In the genomic region with DNA sequence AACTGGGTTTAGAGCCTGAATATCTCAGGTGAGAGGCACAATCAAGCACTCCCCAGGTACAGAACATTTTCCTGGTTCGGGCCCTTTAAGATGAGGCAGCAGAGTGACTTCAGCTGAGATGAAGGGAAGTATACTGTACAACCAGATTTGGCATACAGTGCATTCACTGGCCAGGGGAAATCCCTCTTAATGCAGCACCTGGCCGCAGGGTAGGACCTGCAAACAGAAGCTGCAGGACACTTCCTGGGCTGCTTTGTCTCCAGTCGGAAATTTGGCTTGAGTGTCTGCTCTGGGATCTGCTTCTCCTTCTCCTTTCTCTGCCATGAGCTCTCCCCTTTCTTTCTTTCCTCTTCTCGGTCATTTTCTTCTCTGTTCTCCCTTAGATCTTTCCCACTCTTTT, we compare ENCODE assay signal across 13 mouse cellular contexts.
"Had no signal": no experiment of that assay in that cellular context is flagged by ENCODE, and none has a peak within 500 bp of the region (broad histone marks: within the 10 kb centered on the region; RNA-seq: fewer than 3 reads in every experiment).

No protein-coding gene starts in this region.

- H3K36me3 ChIP-seq: limb, embryonic 13.5 days; midbrain, embryonic 13.5 days; neural tube, embryonic 15.5 days had no signal

- DNase-seq: kidney, postnatal 10 days; kidney, postnatal 4 days; left cerebral cortex, postnatal 4 days; lung, adult 18-20 months; right cerebral cortex, adult 18-20 months; thymus, postnatal 4 days had no signal

- H3K4me3 ChIP-seq: layer of hippocampus, adult 2 months; limb, embryonic 13.5 days; midbrain, embryonic 13.5 days; myocyte; neural tube, embryonic 15.5 days had no signal

- H3K9ac ChIP-seq: limb, embryonic 13.5 days; liver, embryonic 14.5 days; midbrain, embryonic 13.5 days; neural tube, embryonic 15.5 days had no signal

- H3K4me2 ChIP-seq: limb, embryonic 13.5 days; midbrain, embryonic 13.5 days; neural tube, embryonic 15.5 days had no signal

- H3K4me1 ChIP-seq: midbrain, embryonic 13.5 days; neural tube, embryonic 15.5 days had no signal

- H3K9me3 ChIP-seq: limb, embryonic 13.5 days; midbrain, embryonic 13.5 days; neural tube, embryonic 15.5 days had no signal

- H3K27me3 ChIP-seq: limb, embryonic 13.5 days; midbrain, embryonic 13.5 days; neural tube, embryonic 15.5 days had no signal

- ATAC-seq: midbrain, embryonic 13.5 days had no signal

- H3K27ac ChIP-seq: layer of hippocampus, adult 2 months; limb, embryonic 13.5 days; liver, embryonic 14.5 days; midbrain, embryonic 13.5 days; neural tube, embryonic 15.5 days; stomach, postnatal 0 days had no signal
